Mouse (Mus musculus): ENCODE measurements around the gene Vwa8.

GRCm38 (mm10) chr14:78984296-78984695 is 135.4 kb downstream of the Vwa8 start:
- TF ChIP-seq GATA1 (IDR thresholded peaks at IDR 0.05; ENCODE audit: low read length) (no peak), TAL1 (IDR thresholded peaks at IDR 0.05; ENCODE audit: low read length) (no peak)
